Comparison of ENCODE assay signal across 8 mouse cellular contexts in genomic region chr9:113706841-113707240, GRCm38 (mm10). TPM values are rescaled to one million over a fixed set of nuclear protein-coding genes. Genes with fewer than 3 reads are reported as not detected.
DNase-seq lines count a peak whose midpoint lies in the region; ATAC-seq and TF ChIP-seq lines count a peak whose summit lies in the region.

No protein-coding gene starts in this region.

- H3K4me2 ChIP-seq in midbrain, embryonic 11.5 days = peak overlapping the region; percentile 88

- no peak overlapping the region for H3K27ac ChIP-seq in layer of hippocampus, adult 2 months
- peak overlapping the region; percentile 49; the same call in 1 of the 2 replicates for H3K27ac ChIP-seq in bone marrow macrophage, adult 2 months (ENCODE audit: insufficient read depth, low read depth, low read length)
- H3K27ac ChIP-seq in midbrain, embryonic 11.5 days (ENCODE audit: low read depth, low read length) = no peak overlapping the region

- no peak for TF ChIP-seq CTCF in layer of hippocampus, adult 2 months (conservative IDR thresholded peaks at IDR 0.05)
- TF ChIP-seq CTCF in bone marrow macrophage, adult 2 months (IDR thresholded peaks at IDR 0.05; ENCODE audit: low read depth, low read length) = no peak

- 0 out of 2 replicates have a peak overlapping the region, but pooled peaks have one; percentile 2 for H3K9ac ChIP-seq in midbrain, embryonic 11.5 days (ENCODE audit: low read length)

- H3K27me3 ChIP-seq in midbrain, embryonic 11.5 days (ENCODE audit: control insufficient read depth, insufficient read depth, low read length) = no peaks in the 10 kb centered on the region; the same call in 1 of the 2 replicates

- peak overlapping the region; percentile 86 for H3K4me3 ChIP-seq in layer of hippocampus, adult 2 months
- H3K4me3 ChIP-seq in bone marrow macrophage, adult 2 months (ENCODE audit: insufficient read depth, low read length) = peak overlapping the region; percentile 90
- H3K4me3 ChIP-seq in midbrain, embryonic 11.5 days (ENCODE audit: low read depth, low read length) = peak overlapping the region; percentile 93

- ATAC-seq in midbrain, embryonic 11.5 days (ENCODE audit: low FRiP score) = no peak

- no peaks in the 10 kb centered on the region for H3K9me3 ChIP-seq in midbrain, embryonic 11.5 days (ENCODE audit: control insufficient read depth, low read length)

- intact Hi-C loops in heart, postnatal 10 days (cut with DNase I) = no loop called here
- intact Hi-C loops in left cerebral cortex, postnatal 25 days (cut with DNase I) = no loop called here

- 70% methylated on average over 9 of the region's 9 CpGs for WGBS in midbrain, embryonic 11.5 days

- H3K36me3 ChIP-seq in midbrain, embryonic 11.5 days (ENCODE audit: control insufficient read depth, insufficient read depth, low read length) = no peaks in the 10 kb centered on the region

- no peak for DNase-seq in layer of hippocampus, adult 2 months (ENCODE audit: low spot score in 2 of 2)
- no peak for DNase-seq in layer of hippocampus, postnatal 36 days
- peak; percentile 26 to 27 for DNase-seq in heart, postnatal 10 days
- DNase-seq in midbrain, embryonic 11.5 days (ENCODE audit: low spot score, missing footprints) = peak; percentile 78
- DNase-seq in urinary bladder, postnatal 14 days (ENCODE audit: low spot score) = no peak
- no peak for DNase-seq in B cell, adult 2 months
- no peak for DNase-seq in left cerebral cortex, postnatal 25 days (ENCODE audit: low spot score in 2 of 2)

- peaks cover 37% of the 10 kb centered on the region for H3K4me1 ChIP-seq in bone marrow macrophage, adult 2 months (ENCODE audit: control insufficient read depth, insufficient read depth, low read length)
- peaks cover 15% of the 10 kb centered on the region for H3K4me1 ChIP-seq in midbrain, embryonic 11.5 days (ENCODE audit: control insufficient read depth, insufficient read depth, low read length)

- no peak for TF ChIP-seq POLR2A in bone marrow macrophage, adult 2 months (IDR thresholded peaks at IDR 0.05; ENCODE audit: borderline replicate concordance, low read depth, low read length)

RNA-seq across cellular contexts. Expression of gene Pdcd6ip, which starts 1.2 kb away (rescaled TPM):
- total RNA-seq in layer of hippocampus, adult 2 months (2021) = 10 to 100 TPM; 58.9 to 66.1 TPM
- 10 to 100 TPM; 65.3 to 68.0 TPM for total RNA-seq in layer of hippocampus, postnatal 36 days (2021)
- 154 and 162 TPM in 2 replicates for polyA plus RNA-seq in bone marrow macrophage, adult 2 months (2012; ENCODE audit: insufficient read depth, insufficient read length, missing spikeins)
- total RNA-seq in heart, postnatal 10 days (2021) = 10 to 100 TPM; 81.3 to 83.9 TPM
- 49.4 and 49.6 TPM in 2 replicates for polyA plus RNA-seq in midbrain, embryonic 11.5 days (2014; fragmentation: Nextera tagmentation; extraction: Ambion mirVana)
- 10 to 100 TPM; 66.2 to 69.7 TPM for total RNA-seq in left cerebral cortex, postnatal 25 days (2021)

RNA-seq across cellular contexts. Expression of gene Clasp2, which starts 34.4 kb away (rescaled TPM):
- total RNA-seq in layer of hippocampus, adult 2 months (2021) = 100 to 1,000 TPM; 199 to 202 TPM
- total RNA-seq in layer of hippocampus, postnatal 36 days (2021) = 100 to 1,000 TPM; 211 to 212 TPM
- 44.6 and 50.5 TPM in 2 replicates for polyA plus RNA-seq in bone marrow macrophage, adult 2 months (2012; ENCODE audit: insufficient read depth, insufficient read length, missing spikeins)
- 10 to 100 TPM; 45.0 to 46.9 TPM for total RNA-seq in heart, postnatal 10 days (2021)
- polyA plus RNA-seq in midbrain, embryonic 11.5 days (2014; fragmentation: Nextera tagmentation; extraction: Ambion mirVana) = 51.4 and 53.2 TPM in 2 replicates
- total RNA-seq in left cerebral cortex, postnatal 25 days (2021) = 100 to 1,000 TPM; 230 to 238 TPM

Comparison
In these comparisons a context has a peak if more than half of its experiments do, and no peak if none do; other contexts are left out.
1. DNase-seq: peak in heart, postnatal 10 days (2 of 2) and midbrain, embryonic 11.5 days (single experiment); none in layer of hippocampus, adult 2 months (0 of 2), layer of hippocampus, postnatal 36 days (0 of 2), urinary bladder, postnatal 14 days (single experiment), B cell, adult 2 months (0 of 2) and left cerebral cortex, postnatal 25 days (0 of 2).
2. RNA of gene Clasp2, which starts 34.4 kb away (total RNA-seq): 230 to 238 TPM in left cerebral cortex, postnatal 25 days, 211 to 212 TPM in layer of hippocampus, postnatal 36 days and 199 to 202 TPM in layer of hippocampus, adult 2 months; 45.0 to 46.9 TPM in heart, postnatal 10 days; every median in the first group is over 4 times any median in the second.
3. Peak in every context shown above with its lines, with median percentiles within 50 percentile points of each other: H3K4me3 ChIP-seq.